14 mouse cellular contexts compared by ENCODE assay signal in the genomic region with DNA sequence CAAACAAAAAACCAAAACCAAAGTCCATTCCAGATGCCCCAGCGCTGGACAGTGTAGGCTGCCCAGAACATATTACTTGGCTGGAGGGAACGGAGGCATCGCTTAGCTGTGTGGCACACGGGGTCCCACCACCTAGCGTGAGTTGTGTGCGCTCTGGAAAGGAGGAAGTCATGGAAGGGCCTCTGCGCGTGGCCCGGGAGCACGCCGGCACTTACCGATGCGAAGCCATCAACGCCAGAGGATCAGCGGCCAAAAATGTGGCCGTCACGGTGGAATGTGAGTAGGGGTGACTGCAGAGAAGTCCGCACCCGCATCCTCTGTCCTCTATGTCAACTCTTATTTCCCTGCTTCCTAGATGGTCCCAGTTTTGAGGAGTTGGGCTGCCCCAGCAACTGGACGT. TPM values are rescaled to one million over a fixed set of nuclear protein-coding genes. Genes with fewer than 3 reads are reported as not detected.
DNase-seq lines count a peak whose midpoint lies in the region; ATAC-seq lines count a peak whose summit lies in the region.
"Had no signal": no experiment of that assay in that cellular context is flagged by ENCODE, and none has a peak within 500 bp of the region (broad histone marks: within the 10 kb centered on the region; RNA-seq: fewer than 3 reads in every experiment).

No protein-coding gene starts in this region.

- H3K9ac ChIP-seq in forebrain, embryonic 14.5 days (ENCODE audit: low read length), result no peak overlapping the region
- no peak overlapping the region for H3K9ac ChIP-seq in forebrain, embryonic 11.5 days (ENCODE audit: low read length)
- no peak overlapping the region for H3K9ac ChIP-seq in kidney, embryonic 16.5 days (replicated peaks; ENCODE audit: low read length)
- H3K9ac ChIP-seq in embryonic facial prominence, embryonic 15.5 days, result no peak overlapping the region
- H3K9ac ChIP-seq in midbrain, embryonic 14.5 days (replicated peaks; ENCODE audit: low read length), result no peak overlapping the region
- H3K9ac ChIP-seq: limb, embryonic 13.5 days had no signal

- peak overlapping the region; percentile 55; the same call in 1 of the 2 replicates for H3K4me2 ChIP-seq in forebrain, embryonic 14.5 days (ENCODE audit: low read length)
- no peak overlapping the region for H3K4me2 ChIP-seq in forebrain, embryonic 11.5 days (ENCODE audit: low read depth, low read length, severe bottlenecking)
- peak overlapping the region; percentile 56; the same call in 1 of the 2 replicates for H3K4me2 ChIP-seq in kidney, embryonic 16.5 days (replicated peaks; ENCODE audit: low read depth, low read length)
- 0 out of 2 replicates have a peak overlapping the region, but pooled peaks have one; percentile 72 for H3K4me2 ChIP-seq in embryonic facial prominence, embryonic 15.5 days (replicated peaks)
- peak overlapping the region; percentile 63 for H3K4me2 ChIP-seq in midbrain, embryonic 14.5 days (ENCODE audit: low read length)

- ATAC-seq in forebrain, embryonic 14.5 days, result no peak
- no peak for ATAC-seq in forebrain, embryonic 11.5 days (replicated peaks; ENCODE audit: low FRiP score)
- no peak for ATAC-seq in kidney, embryonic 16.5 days (ENCODE audit: low FRiP score, low TSS enrichment)
- no peak for ATAC-seq in embryonic facial prominence, embryonic 15.5 days (ENCODE audit: insufficient number of reproducible peaks, low FRiP score, low TSS enrichment, low read depth)
- ATAC-seq in midbrain, embryonic 14.5 days (ENCODE audit: low FRiP score, low TSS enrichment), result no peak

- no peak overlapping the region for H3K27ac ChIP-seq in forebrain, embryonic 14.5 days (ENCODE audit: low read depth, low read length)
- H3K27ac ChIP-seq in forebrain, embryonic 11.5 days (ENCODE audit: low read depth, low read length), result no peak overlapping the region
- no peak overlapping the region for H3K27ac ChIP-seq in kidney, embryonic 16.5 days (ENCODE audit: low read length)
- no peak overlapping the region for H3K27ac ChIP-seq in embryonic facial prominence, embryonic 15.5 days (replicated peaks)
- H3K27ac ChIP-seq in midbrain, embryonic 14.5 days (replicated peaks; ENCODE audit: low read depth, low read length), result no peak overlapping the region
- H3K27ac ChIP-seq: limb, embryonic 13.5 days had no signal

- no peaks in the 10 kb centered on the region for H3K36me3 ChIP-seq in forebrain, embryonic 14.5 days (ENCODE audit: control insufficient read depth, insufficient read depth, low read length)
- no peaks in the 10 kb centered on the region for H3K36me3 ChIP-seq in forebrain, embryonic 11.5 days (ENCODE audit: control insufficient read depth, insufficient read depth, low read length)
- H3K36me3 ChIP-seq in kidney, embryonic 16.5 days (ENCODE audit: insufficient read depth, low read length), result no peaks in the 10 kb centered on the region
- no peaks in the 10 kb centered on the region for H3K36me3 ChIP-seq in embryonic facial prominence, embryonic 15.5 days
- H3K36me3 ChIP-seq in midbrain, embryonic 14.5 days (ENCODE audit: control insufficient read depth, insufficient read depth, low read length), result no peaks in the 10 kb centered on the region
- H3K36me3 ChIP-seq: limb, embryonic 13.5 days had no signal

- H3K4me1 ChIP-seq in forebrain, embryonic 14.5 days (ENCODE audit: control insufficient read depth, insufficient read depth, low read length), result peaks cover 6% of the 10 kb centered on the region
- H3K4me1 ChIP-seq in forebrain, embryonic 11.5 days (replicated peaks; ENCODE audit: control insufficient read depth, insufficient read depth, low read length), result peaks cover 24% of the 10 kb centered on the region
- H3K4me1 ChIP-seq in kidney, embryonic 16.5 days (ENCODE audit: insufficient read depth, low read length), result peaks cover 57% of the 10 kb centered on the region
- H3K4me1 ChIP-seq in embryonic facial prominence, embryonic 15.5 days, result peaks cover 45% of the 10 kb centered on the region
- H3K4me1 ChIP-seq in midbrain, embryonic 14.5 days (ENCODE audit: control insufficient read depth, insufficient read depth, low read length), result peaks cover 16% of the 10 kb centered on the region

- H3K4me3 ChIP-seq in forebrain, embryonic 14.5 days (ENCODE audit: low read depth, low read length), result no peak overlapping the region; the same call in 1 of the 2 replicates
- no peak overlapping the region for H3K4me3 ChIP-seq in forebrain, embryonic 11.5 days (ENCODE audit: low read depth, low read length)
- peak overlapping the region; percentile 14; the same call in 1 of the 2 replicates for H3K4me3 ChIP-seq in kidney, embryonic 16.5 days (ENCODE audit: low read length)
- H3K4me3 ChIP-seq in embryonic facial prominence, embryonic 15.5 days (replicated peaks), result no peak overlapping the region
- H3K4me3 ChIP-seq in midbrain, embryonic 14.5 days (replicated peaks; ENCODE audit: low read depth, low read length), result peak overlapping the region; percentile 44; the same call in 1 of the 2 replicates
- H3K4me3 ChIP-seq: myocyte had no signal

- H3K9me3 ChIP-seq in forebrain, embryonic 14.5 days (replicated peaks; ENCODE audit: control insufficient read depth, low read length), result no peaks in the 10 kb centered on the region; the same call in 1 of the 2 replicates
- no peaks in the 10 kb centered on the region for H3K9me3 ChIP-seq in forebrain, embryonic 11.5 days (ENCODE audit: control insufficient read depth, low read length)
- H3K9me3 ChIP-seq in kidney, embryonic 16.5 days (ENCODE audit: low read length), result no peaks in the 10 kb centered on the region
- H3K9me3 ChIP-seq in embryonic facial prominence, embryonic 15.5 days (replicated peaks), result no peaks in the 10 kb centered on the region
- no peaks in the 10 kb centered on the region for H3K9me3 ChIP-seq in midbrain, embryonic 14.5 days (ENCODE audit: control insufficient read depth, low read length)

- DNase-seq in forebrain, embryonic 14.5 days (ENCODE audit: low spot score), result no peak
- no peak for DNase-seq in forebrain, embryonic 11.5 days (ENCODE audit: low spot score)
- DNase-seq in kidney, adult 8-10 months, result no peak
- no peak for DNase-seq in midbrain, embryonic 14.5 days
- no peak for DNase-seq in spleen, postnatal 4 days (ENCODE audit: low spot score in 2 of 2)
- DNase-seq in embryo, embryonic 11 days, result no peak
- DNase-seq: adrenal gland, adult 8-10 months; lung, postnatal 14 days; retina, postnatal 1 day; thymus, postnatal 25 days had no signal

- 6% methylated on average over 20 of the region's 20 CpGs for WGBS in forebrain, embryonic 14.5 days
- WGBS in forebrain, embryonic 11.5 days, result 7% methylated on average over 20 of the region's 20 CpGs
- WGBS in kidney, embryonic 16.5 days, result 9% methylated on average over 20 of the region's 20 CpGs
- WGBS in embryonic facial prominence, embryonic 15.5 days, result 11% methylated on average over 20 of the region's 20 CpGs
- WGBS in midbrain, embryonic 14.5 days, result 7% methylated on average over 20 of the region's 20 CpGs

- peaks cover 88% of the 10 kb centered on the region for H3K27me3 ChIP-seq in forebrain, embryonic 14.5 days (replicated peaks; ENCODE audit: control insufficient read depth, insufficient read depth, low read length)
- H3K27me3 ChIP-seq in forebrain, embryonic 11.5 days (ENCODE audit: control insufficient read depth, insufficient read depth, low read length), result peaks cover 84% of the 10 kb centered on the region
- peaks cover 77% of the 10 kb centered on the region for H3K27me3 ChIP-seq in kidney, embryonic 16.5 days (ENCODE audit: insufficient read depth, low read length)
- H3K27me3 ChIP-seq in embryonic facial prominence, embryonic 15.5 days, result peaks cover 89% of the 10 kb centered on the region
- H3K27me3 ChIP-seq in midbrain, embryonic 14.5 days (ENCODE audit: control insufficient read depth, insufficient read depth, low read length), result peaks cover 91% of the 10 kb centered on the region

RNA-seq across cellular contexts. Expression of a gene that starts 4.3 kb away (rescaled TPM):
- polyA plus RNA-seq in forebrain, embryonic 14.5 days (2014; fragmentation: Nextera tagmentation; extraction: Ambion mirVana), result 0.63 and 1.0 TPM in 2 replicates
- polyA plus RNA-seq in forebrain, embryonic 11.5 days (2014; fragmentation: Nextera tagmentation; extraction: Ambion mirVana), result not detected in 2 replicates
- polyA plus RNA-seq in kidney, embryonic 16.5 days (2015; fragmentation: Nextera tagmentation; extraction: Ambion mirVana), result 0.39 and 0.45 TPM in 2 replicates
- 0.20 TPM in 2 replicates for polyA plus RNA-seq in embryonic facial prominence, embryonic 15.5 days (2015; fragmentation: Nextera tagmentation; extraction: Ambion mirVana)
- polyA plus RNA-seq in midbrain, embryonic 14.5 days (2014; fragmentation: Nextera tagmentation; extraction: Ambion mirVana), result 0.71 and 1.0 TPM in 2 replicates

RNA-seq across cellular contexts. Expression of a gene that starts 7.0 kb away (rescaled TPM):
- not detected in 2 replicates for polyA plus RNA-seq in forebrain, embryonic 14.5 days (2014; fragmentation: Nextera tagmentation; extraction: Ambion mirVana)
- polyA plus RNA-seq in forebrain, embryonic 11.5 days (2014; fragmentation: Nextera tagmentation; extraction: Ambion mirVana), result 5.8 and 6.2 TPM in 2 replicates
- 0.84 and 0.91 TPM in 2 replicates for polyA plus RNA-seq in kidney, embryonic 16.5 days (2015; fragmentation: Nextera tagmentation; extraction: Ambion mirVana)
- polyA plus RNA-seq in embryonic facial prominence, embryonic 15.5 days (2015; fragmentation: Nextera tagmentation; extraction: Ambion mirVana), result 0.59 and 1.0 TPM in 2 replicates
- not detected in 2 replicates for polyA plus RNA-seq in midbrain, embryonic 14.5 days (2014; fragmentation: Nextera tagmentation; extraction: Ambion mirVana)

RNA-seq across cellular contexts. Expression of a gene that starts 20.4 kb away (rescaled TPM):
- 2.6 and 3.5 TPM in 2 replicates for polyA plus RNA-seq in forebrain, embryonic 14.5 days (2014; fragmentation: Nextera tagmentation; extraction: Ambion mirVana)
- polyA plus RNA-seq in forebrain, embryonic 11.5 days (2014; fragmentation: Nextera tagmentation; extraction: Ambion mirVana), result 4.2 and 4.8 TPM in 2 replicates
- 14.2 and 18.0 TPM in 2 replicates for polyA plus RNA-seq in kidney, embryonic 16.5 days (2015; fragmentation: Nextera tagmentation; extraction: Ambion mirVana)
- 20.7 and 21.7 TPM in 2 replicates for polyA plus RNA-seq in embryonic facial prominence, embryonic 15.5 days (2015; fragmentation: Nextera tagmentation; extraction: Ambion mirVana)
- polyA plus RNA-seq in midbrain, embryonic 14.5 days (2014; fragmentation: Nextera tagmentation; extraction: Ambion mirVana), result 1.7 and 4.1 TPM in 2 replicates

RNA-seq across cellular contexts. Expression of a gene that starts 30.7 kb away (rescaled TPM):
- 1.3 and 1.8 TPM in 2 replicates for polyA plus RNA-seq in forebrain, embryonic 14.5 days (2014; fragmentation: Nextera tagmentation; extraction: Ambion mirVana)
- polyA plus RNA-seq in forebrain, embryonic 11.5 days (2014; fragmentation: Nextera tagmentation; extraction: Ambion mirVana), result 1.2 and 2.9 TPM in 2 replicates
- polyA plus RNA-seq in kidney, embryonic 16.5 days (2015; fragmentation: Nextera tagmentation; extraction: Ambion mirVana), result 0.59 and 0.64 TPM in 2 replicates
- polyA plus RNA-seq in embryonic facial prominence, embryonic 15.5 days (2015; fragmentation: Nextera tagmentation; extraction: Ambion mirVana), result 0.39 and 1.5 TPM in 2 replicates
- polyA plus RNA-seq in midbrain, embryonic 14.5 days (2014; fragmentation: Nextera tagmentation; extraction: Ambion mirVana), result 1.5 and 1.6 TPM in 2 replicates

RNA-seq across cellular contexts. Expression of a gene that starts 33.6 kb away (rescaled TPM):
- 118 and 129 TPM in 2 replicates for polyA plus RNA-seq in forebrain, embryonic 14.5 days (2014; fragmentation: Nextera tagmentation; extraction: Ambion mirVana)
- polyA plus RNA-seq in forebrain, embryonic 11.5 days (2014; fragmentation: Nextera tagmentation; extraction: Ambion mirVana), result 119 and 130 TPM in 2 replicates
- polyA plus RNA-seq in kidney, embryonic 16.5 days (2015; fragmentation: Nextera tagmentation; extraction: Ambion mirVana), result 161 and 169 TPM in 2 replicates
- 122 and 126 TPM in 2 replicates for polyA plus RNA-seq in embryonic facial prominence, embryonic 15.5 days (2015; fragmentation: Nextera tagmentation; extraction: Ambion mirVana)
- polyA plus RNA-seq in midbrain, embryonic 14.5 days (2014; fragmentation: Nextera tagmentation; extraction: Ambion mirVana), result 98.6 and 112 TPM in 2 replicates

Comparison
In these comparisons a context has a peak if more than half of its experiments do, and no peak if none do; other contexts are left out.
1. H3K4me3 ChIP-seq: peak in kidney, embryonic 16.5 days (single experiment) and midbrain, embryonic 14.5 days (single experiment); none in forebrain, embryonic 14.5 days (single experiment), forebrain, embryonic 11.5 days (single experiment) and embryonic facial prominence, embryonic 15.5 days (single experiment).